Mouse (Mus musculus): Measurements from ENCODE around the gene Tfr2. TPM values are rescaled to one million over a fixed set of nuclear protein-coding genes. Genes with fewer than 3 reads are reported as not detected.
A peak's percentile ranks its signal among the peaks of the same experiment; 100 is the strongest.

The Tfr2 gene
- polyA plus RNA-seq, 1 experiment from 2014 or later: 1.0 TPM

DNA sequence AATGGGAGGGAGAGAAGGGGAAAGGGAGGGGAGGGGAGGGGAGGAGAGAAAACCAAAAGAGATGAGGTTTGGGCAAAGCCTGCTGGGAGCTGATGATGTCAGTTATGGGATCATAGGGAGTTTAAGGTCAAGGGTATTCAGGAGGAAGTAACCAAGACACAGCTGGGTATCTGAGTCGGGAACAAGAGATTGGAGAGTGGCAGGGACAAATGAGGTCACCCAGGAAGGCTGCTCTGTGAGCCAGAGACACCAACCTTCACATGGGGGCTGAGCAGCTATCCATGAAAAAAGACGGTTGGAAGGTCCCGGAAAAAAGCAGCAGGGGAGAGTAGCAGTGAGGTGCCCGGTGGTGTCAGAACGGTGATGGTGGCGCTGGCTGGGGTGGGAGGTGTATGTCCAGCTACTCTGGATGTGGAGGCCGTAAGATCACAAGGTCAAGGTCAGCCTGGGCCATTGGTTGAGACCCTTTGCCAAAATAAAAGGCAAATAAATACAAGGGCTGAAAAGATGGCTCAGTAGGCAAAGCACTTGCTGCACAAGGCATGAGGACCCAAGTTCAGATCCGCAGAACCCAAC, 1.3 kb upstream of the Tfr2 start:
- ATAC-seq (ENCODE audit: low FRiP score, low TSS enrichment): no peak
- no peaks in the 10 kb centered on the region for H3K9me3 ChIP-seq (ENCODE audit: control insufficient read depth, low read length)
- H3K4me3 ChIP-seq (ENCODE audit: low read length): no peak overlapping the region
- no peak overlapping the region for H3K27ac ChIP-seq (ENCODE audit: low read depth, low read length)
- H3K4me2 ChIP-seq (replicated peaks; ENCODE audit: low read depth, low read length): no peak overlapping the region
- H3K9ac ChIP-seq (ENCODE audit: low read depth, low read length): no peak overlapping the region
- H3K27me3 ChIP-seq (ENCODE audit: control insufficient read depth, insufficient read depth, low read length): no peaks in the 10 kb centered on the region
- WGBS: 79% methylated on average over 8 of the region's 8 CpGs
- H3K36me3 ChIP-seq (ENCODE audit: control insufficient read depth, insufficient read depth, low read length): no peaks in the 10 kb centered on the region
- no peaks in the 10 kb centered on the region for H3K4me1 ChIP-seq (ENCODE audit: control insufficient read depth, insufficient read depth, low read length)

GRCm38 (mm10) chr5:137569031-137569430, 609 bp upstream of the Tfr2 start:
- Histone ChIP-seq H3K27me3 (ENCODE audit: control insufficient read depth, insufficient read depth, low read length) (no peaks in the 10 kb centered on the region; the same call in 1 of the 2 replicates), H3K4me3 (ENCODE audit: low read length) (no peak overlapping the region), H3K36me3 (ENCODE audit: control insufficient read depth, insufficient read depth, low read length) (no peaks in the 10 kb centered on the region), H3K9ac (ENCODE audit: low read depth, low read length) (no peak overlapping the region), H3K4me1 (ENCODE audit: control insufficient read depth, insufficient read depth, low read length) (no peaks in the 10 kb centered on the region), H3K9me3 (ENCODE audit: control insufficient read depth, low read length) (no peaks in the 10 kb centered on the region), H3K4me2 (replicated peaks; ENCODE audit: low read depth, low read length) (no peak overlapping the region), H3K27ac (ENCODE audit: low read depth, low read length) (no peak overlapping the region)
- 68% methylated on average over 12 of the region's 12 CpGs for WGBS
- ATAC-seq (ENCODE audit: low FRiP score, low TSS enrichment): no peak; the same call in 1 of the 2 replicates

DNA sequence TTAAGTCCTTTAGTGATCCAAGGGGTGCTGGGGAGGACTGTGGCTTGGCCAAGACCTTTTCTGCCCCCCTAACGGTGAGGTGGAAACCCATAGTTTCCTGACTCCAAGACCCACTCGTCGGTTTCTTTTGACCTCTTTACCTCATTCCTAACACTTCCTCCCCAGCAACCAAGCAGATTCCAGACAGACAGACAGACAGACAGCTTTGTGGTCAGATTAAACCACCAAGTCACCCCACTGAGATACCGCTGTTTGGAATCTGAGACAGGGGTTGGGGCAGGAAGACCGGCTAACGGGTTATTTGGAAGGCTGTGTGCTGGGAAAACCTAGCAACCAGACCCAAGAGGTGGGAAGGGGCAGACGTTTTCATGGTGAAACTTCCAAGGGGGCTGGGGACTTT, 541 bp downstream of the Tfr2 start:
- no peak for ATAC-seq (ENCODE audit: low FRiP score, low TSS enrichment)
- Histone ChIP-seq H3K4me2 (replicated peaks; ENCODE audit: low read depth, low read length) (no peak overlapping the region), H3K27me3 (ENCODE audit: control insufficient read depth, insufficient read depth, low read length) (peaks cover 3% of the 10 kb centered on the region; the same call in 1 of the 2 replicates), H3K9me3 (ENCODE audit: control insufficient read depth, low read length) (peaks cover 2% of the 10 kb centered on the region; the same call in 1 of the 2 replicates), H3K9ac (ENCODE audit: low read depth, low read length) (no peak overlapping the region), H3K4me3 (ENCODE audit: low read length) (no peak overlapping the region), H3K4me1 (ENCODE audit: control insufficient read depth, insufficient read depth, low read length) (no peaks in the 10 kb centered on the region), H3K27ac (ENCODE audit: low read depth, low read length) (no peak overlapping the region), H3K36me3 (ENCODE audit: control insufficient read depth, insufficient read depth, low read length) (no peaks in the 10 kb centered on the region)
- WGBS: 49% methylated on average over 7 of the region's 7 CpGs

- WGBS: 77% methylated on average over 17 of the region's 17 CpGs
- no peak overlapping the region for H3K4me3 ChIP-seq (ENCODE audit: low read length)
- H3K9me3 ChIP-seq (ENCODE audit: control insufficient read depth, low read length): peaks cover 2% of the 10 kb centered on the region; the same call in 1 of the 2 replicates
- no peaks in the 10 kb centered on the region for H3K36me3 ChIP-seq (ENCODE audit: control insufficient read depth, insufficient read depth, low read length)
- no peaks in the 10 kb centered on the region for H3K4me1 ChIP-seq (ENCODE audit: control insufficient read depth, insufficient read depth, low read length)
- ATAC-seq (ENCODE audit: low FRiP score, low TSS enrichment): no peak
- no peak overlapping the region for H3K27ac ChIP-seq (ENCODE audit: low read depth, low read length)
- H3K27me3 ChIP-seq (ENCODE audit: control insufficient read depth, insufficient read depth, low read length): peaks cover 3% of the 10 kb centered on the region; the same call in 1 of the 2 replicates
- H3K9ac ChIP-seq (ENCODE audit: low read depth, low read length): no peak overlapping the region
- no peak overlapping the region for H3K4me2 ChIP-seq (replicated peaks; ENCODE audit: low read depth, low read length)
Measured at GRCm38 (mm10) chr5:137570691-137571586, 1.3 kb downstream of the Tfr2 start.

DNA sequence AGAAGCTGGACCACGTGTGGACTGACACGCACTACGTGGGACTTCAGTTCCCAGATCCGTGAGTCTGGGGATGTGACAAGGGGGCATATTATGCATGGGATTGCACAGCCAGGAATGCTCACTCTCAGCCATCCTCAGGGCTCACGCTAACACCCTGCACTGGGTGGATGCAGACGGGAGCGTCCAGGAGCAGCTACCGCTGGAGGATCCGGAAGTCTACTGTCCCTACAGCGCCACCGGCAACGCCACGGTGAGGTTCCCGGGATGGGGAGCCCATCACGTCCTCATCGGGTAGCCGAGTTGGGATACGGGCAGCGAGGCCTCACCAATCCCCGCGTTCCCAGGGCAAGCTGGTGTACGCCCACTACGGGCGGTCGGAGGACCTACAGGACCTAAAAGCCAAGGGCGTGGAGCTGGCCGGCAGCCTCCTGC, 4.8 kb downstream of the Tfr2 start:
- peak overlapping the region; percentile 28; the same call in 1 of the 2 replicates for H3K4me3 ChIP-seq (ENCODE audit: low read length)
- H3K9me3 ChIP-seq (ENCODE audit: control insufficient read depth, low read length): peaks cover 2% of the 10 kb centered on the region; the same call in 1 of the 2 replicates
- no peaks in the 10 kb centered on the region for H3K4me1 ChIP-seq (ENCODE audit: control insufficient read depth, insufficient read depth, low read length)
- peaks cover 3% of the 10 kb centered on the region; the same call in 1 of the 2 replicates for H3K27me3 ChIP-seq (ENCODE audit: control insufficient read depth, insufficient read depth, low read length)
- H3K4me2 ChIP-seq (replicated peaks; ENCODE audit: low read depth, low read length): peak overlapping the region; percentile 51
- 6% methylated on average over 27 of the region's 27 CpGs for WGBS
- no peaks in the 10 kb centered on the region for H3K36me3 ChIP-seq (ENCODE audit: control insufficient read depth, insufficient read depth, low read length)
- peak; percentile 74 for ATAC-seq (ENCODE audit: low FRiP score, low TSS enrichment)
- no peak overlapping the region for H3K27ac ChIP-seq (ENCODE audit: low read depth, low read length)
- peak overlapping the region; percentile 47 for H3K9ac ChIP-seq (ENCODE audit: low read depth, low read length)

DNA sequence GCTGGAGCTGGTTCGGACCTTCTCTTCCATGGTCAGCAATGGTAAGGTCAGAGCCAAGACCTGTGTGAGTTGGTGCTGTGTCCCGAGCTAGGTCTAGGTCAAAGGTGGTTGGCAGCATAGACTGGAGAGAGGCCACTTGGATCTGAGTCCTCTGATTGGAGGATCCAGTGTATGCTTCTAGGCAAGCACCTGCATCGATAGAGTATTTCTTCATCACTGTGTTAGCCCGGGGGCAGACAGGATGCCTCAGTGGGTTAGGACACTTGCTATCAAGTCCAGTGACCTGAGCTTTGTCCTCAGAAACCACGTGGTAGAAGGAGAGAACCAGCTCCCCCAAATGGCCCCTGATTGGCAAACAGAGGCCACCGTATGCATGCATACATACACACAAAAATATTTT, 10.6 kb downstream of the Tfr2 start:
- peaks cover 8% of the 10 kb centered on the region for H3K27me3 ChIP-seq (ENCODE audit: control insufficient read depth, insufficient read depth, low read length)
- H3K4me3 ChIP-seq (ENCODE audit: low read length): no peak overlapping the region
- no peaks in the 10 kb centered on the region for H3K36me3 ChIP-seq (ENCODE audit: control insufficient read depth, insufficient read depth, low read length)
- H3K27ac ChIP-seq (ENCODE audit: low read depth, low read length): no peak overlapping the region
- H3K4me2 ChIP-seq (replicated peaks; ENCODE audit: low read depth, low read length): no peak overlapping the region
- 0 out of 2 replicates have a peak, but pooled peaks cover 4% of the 10 kb centered on the region for H3K4me1 ChIP-seq (ENCODE audit: control insufficient read depth, insufficient read depth, low read length)
- WGBS: 79% methylated on average over 6 of the region's 6 CpGs
- no peak overlapping the region for H3K9ac ChIP-seq (ENCODE audit: low read depth, low read length)
- H3K9me3 ChIP-seq (ENCODE audit: control insufficient read depth, low read length): no peaks in the 10 kb centered on the region
- ATAC-seq (ENCODE audit: low FRiP score, low TSS enrichment): no peak

DNA sequence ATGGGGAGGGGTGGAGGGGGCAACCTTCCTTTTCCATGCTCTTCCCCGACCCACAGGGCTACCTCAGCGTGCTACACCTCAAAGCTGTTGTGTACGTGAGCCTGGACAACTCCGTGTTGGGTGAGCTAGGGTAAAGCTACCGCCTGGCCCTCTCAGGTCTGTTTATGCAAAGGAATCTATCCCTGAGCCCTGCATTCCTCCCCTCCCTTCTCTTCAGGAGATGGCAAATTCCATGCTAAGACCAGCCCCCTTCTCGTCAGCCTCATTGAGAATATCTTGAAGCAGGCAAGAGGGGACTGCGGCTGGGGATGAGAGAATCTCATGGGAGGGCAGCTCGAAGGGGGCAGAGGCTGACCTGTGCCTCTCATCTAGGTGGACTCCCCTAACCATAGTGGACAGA, 13.1 kb downstream of the Tfr2 start:
- 0 out of 2 replicates have a peak, but pooled peaks cover 4% of the 10 kb centered on the region for H3K4me1 ChIP-seq (ENCODE audit: control insufficient read depth, insufficient read depth, low read length)
- 42% methylated on average over 8 of the region's 8 CpGs for WGBS
- H3K27ac ChIP-seq (ENCODE audit: low read depth, low read length): no peak overlapping the region
- H3K4me2 ChIP-seq (replicated peaks; ENCODE audit: low read depth, low read length): no peak overlapping the region
- H3K27me3 ChIP-seq (ENCODE audit: control insufficient read depth, insufficient read depth, low read length): peaks cover 8% of the 10 kb centered on the region
- no peaks in the 10 kb centered on the region for H3K9me3 ChIP-seq (ENCODE audit: control insufficient read depth, low read length)
- no peaks in the 10 kb centered on the region for H3K36me3 ChIP-seq (ENCODE audit: control insufficient read depth, insufficient read depth, low read length)
- H3K9ac ChIP-seq (ENCODE audit: low read depth, low read length): no peak overlapping the region
- H3K4me3 ChIP-seq (ENCODE audit: low read length): no peak overlapping the region
- ATAC-seq (ENCODE audit: low FRiP score, low TSS enrichment): no peak

DNA sequence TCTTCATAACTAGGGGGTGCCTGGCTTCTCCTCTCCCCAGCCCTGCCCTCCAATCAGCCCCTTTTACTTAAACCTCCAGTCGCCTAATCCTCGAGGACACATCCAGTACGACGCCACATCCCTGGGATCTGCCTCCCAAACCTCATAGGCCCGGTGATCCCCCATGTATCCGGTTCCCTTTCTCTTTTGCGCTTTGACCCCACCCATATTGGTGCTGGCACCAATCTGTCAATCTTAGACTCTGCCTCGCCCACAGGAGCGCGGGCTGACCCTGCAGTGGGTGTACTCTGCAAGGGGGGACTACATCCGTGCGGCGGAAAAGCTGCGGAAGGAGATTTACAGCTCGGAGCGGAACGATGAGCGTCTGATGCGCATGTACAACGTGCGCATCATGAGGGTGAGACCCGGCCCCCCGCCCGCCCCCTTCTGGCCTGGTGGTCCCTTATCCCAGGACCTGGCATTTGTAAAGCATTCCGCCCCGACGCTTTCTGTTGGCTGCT, 14.1 kb downstream of the Tfr2 start:
- H3K27ac ChIP-seq (ENCODE audit: low read depth, low read length): no peak overlapping the region
- 0 out of 2 replicates have a peak, but pooled peaks cover 4% of the 10 kb centered on the region for H3K4me1 ChIP-seq (ENCODE audit: control insufficient read depth, insufficient read depth, low read length)
- 14% methylated on average over 27 of the region's 27 CpGs for WGBS
- peak overlapping the region; percentile 29 for H3K4me3 ChIP-seq (ENCODE audit: low read length)
- H3K27me3 ChIP-seq (ENCODE audit: control insufficient read depth, insufficient read depth, low read length): peaks cover 8% of the 10 kb centered on the region
- no peaks in the 10 kb centered on the region for H3K9me3 ChIP-seq (ENCODE audit: control insufficient read depth, low read length)
- H3K9ac ChIP-seq (ENCODE audit: low read depth, low read length): peak overlapping the region; percentile 18; the same call in 1 of the 2 replicates
- ATAC-seq (ENCODE audit: low FRiP score, low TSS enrichment): peak; percentile 44; the same call in 1 of the 2 replicates
- no peaks in the 10 kb centered on the region for H3K36me3 ChIP-seq (ENCODE audit: control insufficient read depth, insufficient read depth, low read length)
- peak overlapping the region; percentile 51 for H3K4me2 ChIP-seq (replicated peaks; ENCODE audit: low read depth, low read length)
